ENCODE assay signal across 7 mouse cellular contexts in genomic region chr19:12008410-12009380, GRCm38 (mm10). TPM values are rescaled to one million over a fixed set of nuclear protein-coding genes. Genes with fewer than 3 reads are reported as not detected.
DNase-seq lines count a peak whose midpoint lies in the region; ATAC-seq and TF ChIP-seq lines count a peak whose summit lies in the region.

No protein-coding gene starts in this region.

- no peak for ATAC-seq in embryonic facial prominence, embryonic 11.5 days (replicated peaks; ENCODE audit: insufficient number of reproducible peaks, low FRiP score, low TSS enrichment, low read depth)
- ATAC-seq in limb, embryonic 15.5 days (ENCODE audit: insufficient number of reproducible peaks, low FRiP score, low TSS enrichment, low read depth): no peak
- no peak for ATAC-seq in stomach, postnatal 0 days (ENCODE audit: low FRiP score, low TSS enrichment)

- TF ChIP-seq CTCF in stomach, postnatal 0 days (IDR thresholded peaks at IDR 0.05; ENCODE audit: low read depth): no peak

- no peaks in the 10 kb centered on the region for H3K4me1 ChIP-seq in embryonic facial prominence, embryonic 11.5 days (ENCODE audit: control insufficient read depth, insufficient read depth, low read length)
- peaks cover 19% of the 10 kb centered on the region; the same call in 1 of the 2 replicates for H3K4me1 ChIP-seq in limb, embryonic 15.5 days
- no peaks in the 10 kb centered on the region for H3K4me1 ChIP-seq in stomach, postnatal 0 days (replicated peaks; ENCODE audit: control insufficient read depth, insufficient read depth)

- no peaks in the 10 kb centered on the region for H3K9me3 ChIP-seq in embryonic facial prominence, embryonic 11.5 days (replicated peaks; ENCODE audit: control insufficient read depth, low read length)
- no peaks in the 10 kb centered on the region for H3K9me3 ChIP-seq in limb, embryonic 15.5 days
- no peaks in the 10 kb centered on the region for H3K9me3 ChIP-seq in stomach, postnatal 0 days (ENCODE audit: control insufficient read depth, low read length)

- no peak overlapping the region; the same call in 1 of the 2 replicates for H3K27ac ChIP-seq in embryonic facial prominence, embryonic 11.5 days (replicated peaks; ENCODE audit: low read depth, low read length)
- H3K27ac ChIP-seq in limb, embryonic 15.5 days: peak overlapping the region; percentile 43; the same call in 1 of the 2 replicates
- H3K27ac ChIP-seq in stomach, postnatal 0 days (replicated peaks): 0 out of 2 replicates have a peak overlapping the region, but pooled peaks have one; percentile 25

- no peaks in the 10 kb centered on the region for H3K27me3 ChIP-seq in embryonic facial prominence, embryonic 11.5 days (ENCODE audit: control insufficient read depth, insufficient read depth, low read length)
- H3K27me3 ChIP-seq in limb, embryonic 15.5 days: no peaks in the 10 kb centered on the region
- no peaks in the 10 kb centered on the region for H3K27me3 ChIP-seq in stomach, postnatal 0 days (ENCODE audit: control insufficient read depth, insufficient read depth, low read length)

- H3K9ac ChIP-seq in embryonic facial prominence, embryonic 11.5 days (replicated peaks; ENCODE audit: low read length): no peak overlapping the region
- no peak overlapping the region for H3K9ac ChIP-seq in limb, embryonic 15.5 days
- H3K9ac ChIP-seq in stomach, postnatal 0 days (ENCODE audit: low read length): no peak overlapping the region

- WGBS in embryonic facial prominence, embryonic 11.5 days: 14% methylated on average over 17 of the region's 17 CpGs
- WGBS in limb, embryonic 15.5 days: 19% methylated on average over 17 of the region's 17 CpGs
- 31% methylated on average over 17 of the region's 17 CpGs for WGBS in stomach, postnatal 0 days

- H3K4me3 ChIP-seq in embryonic facial prominence, embryonic 11.5 days (ENCODE audit: low read depth, low read length): no peak overlapping the region
- H3K4me3 ChIP-seq in limb, embryonic 15.5 days: no peak overlapping the region
- no peak overlapping the region for H3K4me3 ChIP-seq in stomach, postnatal 0 days (ENCODE audit: low read depth, low read length)

- peak; percentile 14 for DNase-seq in lung, postnatal 10 days
- DNase-seq in lung, postnatal 14 days: no peak
- DNase-seq in embryonic facial prominence, embryonic 11.5 days (ENCODE audit: low spot score): peak; percentile 54
- DNase-seq in stomach, postnatal 0 days (ENCODE audit: low spot score): no peak
- DNase-seq in adipocyte (ENCODE audit: low spot score): no peak
- no peak for DNase-seq in adrenal gland, adult (ENCODE audit: inconsistent age in 2 of 2, low spot score in 1 of 2)

- no peaks in the 10 kb centered on the region for H3K36me3 ChIP-seq in embryonic facial prominence, embryonic 11.5 days (replicated peaks; ENCODE audit: control insufficient read depth, insufficient read depth, low read depth, low read length)
- no peaks in the 10 kb centered on the region for H3K36me3 ChIP-seq in limb, embryonic 15.5 days
- H3K36me3 ChIP-seq in stomach, postnatal 0 days (ENCODE audit: control insufficient read depth, insufficient read depth, low read length): no peaks in the 10 kb centered on the region

- TF ChIP-seq EP300 in stomach, postnatal 0 days (optimal IDR thresholded peaks at IDR 0.05): no peak

- H3K4me2 ChIP-seq in embryonic facial prominence, embryonic 11.5 days (ENCODE audit: low read depth, low read length): no peak overlapping the region
- H3K4me2 ChIP-seq in limb, embryonic 15.5 days: no peak overlapping the region; the same call in 1 of the 2 replicates
- H3K4me2 ChIP-seq in stomach, postnatal 0 days (replicated peaks; ENCODE audit: low read depth): no peak overlapping the region

RNA-seq across cellular contexts. Expression of gene Olfr1423, which starts 32.4 kb away (rescaled TPM):
- not detected in 2 replicates for polyA plus RNA-seq in embryonic facial prominence, embryonic 11.5 days (2014; fragmentation: Nextera tagmentation; extraction: Ambion mirVana)
- 0.03 TPM in 1 of 2 replicates, not detected in the other for polyA plus RNA-seq in limb, embryonic 15.5 days (2015; fragmentation: Nextera tagmentation; extraction: Ambion mirVana)
- polyA plus RNA-seq in stomach, postnatal 0 days (2015; fragmentation: Nextera tagmentation; extraction: Ambion mirVana): not detected in 2 replicates

RNA-seq across cellular contexts. Expression of gene Osbp, which starts 43.0 kb away (rescaled TPM):
- 6.4 and 7.2 TPM in 2 replicates for polyA plus RNA-seq in embryonic facial prominence, embryonic 11.5 days (2014; fragmentation: Nextera tagmentation; extraction: Ambion mirVana)
- polyA plus RNA-seq in limb, embryonic 15.5 days (2015; fragmentation: Nextera tagmentation; extraction: Ambion mirVana): 4.7 and 5.6 TPM in 2 replicates
- polyA plus RNA-seq in stomach, postnatal 0 days (2015; fragmentation: Nextera tagmentation; extraction: Ambion mirVana): 4.3 and 4.5 TPM in 2 replicates

RNA-seq across cellular contexts. Expression of gene Olfr1424, which starts 53.8 kb away (rescaled TPM):
- polyA plus RNA-seq in embryonic facial prominence, embryonic 11.5 days (2014; fragmentation: Nextera tagmentation; extraction: Ambion mirVana): not detected in 2 replicates
- not detected in 2 replicates for polyA plus RNA-seq in limb, embryonic 15.5 days (2015; fragmentation: Nextera tagmentation; extraction: Ambion mirVana)
- polyA plus RNA-seq in stomach, postnatal 0 days (2015; fragmentation: Nextera tagmentation; extraction: Ambion mirVana): not detected in 2 replicates

Comparison
In these comparisons a context has a peak if more than half of its experiments do, and no peak if none do; other contexts are left out.
1. DNase-seq: peak in lung, postnatal 10 days (single experiment) and embryonic facial prominence, embryonic 11.5 days (single experiment); none in lung, postnatal 14 days (single experiment), stomach, postnatal 0 days (single experiment), adipocyte (single experiment) and adrenal gland, adult (0 of 2).